Mouse (Mus musculus): ENCODE measurements around the gene Pou6f1. TPM values are rescaled to one million over a fixed set of nuclear protein-coding genes. Genes with fewer than 3 reads are reported as not detected.
"Not testable (repeated sequence)": the region's sequence is repeated elsewhere in the genome, so short reads cannot be mapped to it uniquely, and the experiment has no call there.

The Pou6f1 gene
- polyA plus RNA-seq, 1 experiment from 2014 or later, result 54.5 TPM

DNA sequence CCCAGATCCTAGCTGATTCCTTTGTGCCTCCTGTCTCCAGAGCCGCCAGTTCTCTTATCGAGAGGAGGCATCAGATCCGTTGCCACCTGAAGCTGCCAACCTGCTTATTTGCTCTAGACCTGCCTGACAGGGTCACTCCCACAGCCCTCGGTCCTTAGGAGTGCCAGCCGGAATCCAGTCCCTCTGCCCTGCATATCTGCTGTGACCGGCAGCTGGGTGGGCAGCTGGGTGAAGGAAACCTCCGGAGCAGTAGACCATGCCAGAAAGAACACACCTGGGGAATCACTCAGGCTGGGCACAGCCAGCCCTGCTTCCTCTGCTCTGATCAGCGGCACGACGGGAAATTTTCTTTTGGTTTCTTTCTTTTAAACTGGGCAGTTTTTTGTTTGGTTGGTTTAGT is 33.6 kb upstream of the Pou6f1 start:
- ATAC-seq, result no peak
- CTCF ChIA-PET, result no interaction called here
- H3K27me3 ChIP-seq, result no peaks in the 10 kb centered on the region

DNA sequence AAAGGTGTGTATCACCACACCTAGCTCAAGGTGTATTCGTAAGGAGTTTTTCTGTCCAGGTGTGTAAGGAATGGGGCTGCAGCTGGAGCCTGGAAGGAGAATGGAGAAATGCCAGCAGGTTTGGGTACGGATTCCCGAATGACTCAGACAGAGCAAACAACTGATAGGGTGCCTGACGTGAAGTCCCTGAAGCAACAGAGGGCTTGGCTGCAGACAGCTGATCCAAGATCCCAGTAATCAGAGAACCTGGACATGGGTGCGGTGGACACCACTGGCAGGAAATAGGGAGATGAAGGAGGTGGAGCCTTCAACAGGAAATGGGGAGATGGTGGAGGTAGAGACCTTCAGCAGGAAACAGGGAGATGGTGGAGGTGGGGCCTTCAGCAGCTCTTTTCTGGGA is 32.5 kb upstream of the Pou6f1 start:
- ChIA-PET CTCF (interaction anchor here (0.6 kb wide), 1 partner anchor 1395 kb away, joined by 3 read pairs; no protein-coding TSS in a partner anchor), POLR2A (no interaction called here)

More for the DNA sequence above, 33.6 kb upstream of the Pou6f1 start:
- POLR2A ChIA-PET, result no interaction called here
- no peak for DNase-seq (ENCODE audit: low read depth, low spot score)
- in situ Hi-C loops (cut with MboI; ENCODE audit: low pct_unique_long_range_greater_than_20kb), result no loop called here
- no peak for TF ChIP-seq CTCF (IDR thresholded peaks at IDR 0.05)

DNA sequence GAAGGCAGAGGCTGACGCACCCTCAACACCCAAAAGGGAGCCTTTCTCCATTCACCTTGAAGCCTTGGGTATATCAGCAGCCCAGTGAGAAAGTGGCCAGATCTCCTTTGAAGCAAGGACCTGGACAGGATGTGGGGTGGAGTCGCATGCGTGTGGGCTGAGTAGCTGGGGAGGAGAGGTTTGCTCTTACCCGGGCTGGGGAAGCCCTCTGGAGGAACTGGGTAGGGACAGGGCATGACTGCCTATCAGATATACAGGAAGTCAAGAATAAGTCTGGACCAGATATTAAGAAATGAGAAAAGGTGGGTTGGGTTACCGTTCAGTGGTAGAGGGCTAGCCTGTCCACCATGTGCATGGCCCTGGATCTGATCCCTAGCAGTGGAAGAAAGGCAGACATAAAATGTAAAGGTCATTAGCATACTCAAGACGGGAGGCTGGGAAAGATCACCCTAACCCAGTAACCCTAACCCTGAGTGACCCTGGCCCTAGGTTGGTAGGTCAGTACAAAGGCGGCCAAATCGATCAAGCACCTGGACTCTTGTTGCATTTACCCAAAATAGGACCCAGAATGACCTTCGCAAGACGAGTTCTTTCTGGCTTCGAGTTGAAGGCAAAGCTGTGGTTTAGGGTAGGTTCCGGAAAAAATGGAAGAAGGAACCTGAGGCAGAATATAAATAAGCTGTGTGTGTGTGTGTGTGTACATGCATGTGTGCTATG is 31.8 kb upstream of the Pou6f1 start:
- ATAC-seq (no peak), DNase-seq (ENCODE audit: low read depth, low spot score) (no peak)
- no peak for TF ChIP-seq CTCF (IDR thresholded peaks at IDR 0.05)
- CTCF ChIA-PET, result interaction anchor here (0.6 kb wide), 1 partner anchor 1395 kb away, joined by 3 read pairs; no protein-coding TSS in a partner anchor
- POLR2A ChIA-PET, result no interaction called here
- in situ Hi-C loops (cut with MboI; ENCODE audit: low pct_unique_long_range_greater_than_20kb), result no loop called here
- H3K27me3 ChIP-seq, result no peaks in the 10 kb centered on the region

More for the DNA sequence above, 32.5 kb upstream of the Pou6f1 start:
- no peaks in the 10 kb centered on the region for H3K27me3 ChIP-seq
- TF ChIP-seq CTCF (IDR thresholded peaks at IDR 0.05), result no peak
- ATAC-seq, result no peak
- in situ Hi-C loops (cut with MboI; ENCODE audit: low pct_unique_long_range_greater_than_20kb), result no loop called here
- DNase-seq (ENCODE audit: low read depth, low spot score), result no peak

DNA sequence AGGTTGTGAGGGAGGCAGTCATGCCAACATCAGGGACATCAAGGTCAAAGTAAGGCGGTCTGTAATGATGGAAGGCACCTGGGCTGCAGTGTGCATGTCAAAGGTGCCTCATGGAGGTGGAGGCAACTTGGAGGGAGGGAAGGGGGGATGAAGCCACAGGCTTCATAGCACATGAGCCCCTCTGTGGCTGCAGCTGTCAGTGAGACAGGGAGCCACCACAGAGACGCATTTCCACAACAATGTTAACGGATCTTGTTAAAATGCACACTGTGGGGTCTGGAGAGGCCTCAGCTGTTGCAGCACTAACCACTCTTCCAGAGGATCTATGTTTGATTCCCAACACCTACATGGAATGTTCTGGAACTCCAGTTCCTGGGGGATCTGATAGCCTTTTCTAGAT is 30.3 kb upstream of the Pou6f1 start:
- ATAC-seq (no peak), DNase-seq (ENCODE audit: low read depth, low spot score) (no peak)
- ChIA-PET POLR2A (no interaction called here), CTCF (no interaction called here)
- in situ Hi-C loops (cut with MboI; ENCODE audit: low pct_unique_long_range_greater_than_20kb), result no loop called here
- no peaks in the 10 kb centered on the region for H3K27me3 ChIP-seq
- no peak for TF ChIP-seq CTCF (IDR thresholded peaks at IDR 0.05)

DNA sequence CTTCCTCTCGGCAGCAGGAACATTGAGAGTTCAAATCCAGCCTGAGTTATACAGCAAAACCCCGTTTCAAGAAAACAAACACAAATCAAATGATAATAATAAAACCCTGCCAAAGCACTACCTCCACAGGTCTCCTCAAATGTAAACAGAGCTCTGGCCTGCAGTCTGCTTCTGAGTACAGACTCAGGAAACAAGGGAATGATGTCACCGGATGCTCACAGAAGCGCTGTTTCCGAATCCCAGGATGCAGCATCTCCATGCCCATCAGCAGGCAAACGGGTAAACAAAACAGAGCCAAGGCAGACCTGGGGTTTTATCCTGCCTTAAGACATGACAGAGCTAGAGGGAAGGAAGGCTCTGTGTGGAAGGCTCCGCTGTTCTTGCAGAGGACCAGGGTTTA is 29.0 kb upstream of the Pou6f1 start:
- ChIA-PET POLR2A (no interaction called here), CTCF (no interaction called here)
- in situ Hi-C loops (cut with MboI; ENCODE audit: low pct_unique_long_range_greater_than_20kb), result no loop called here
- ATAC-seq (no peak), DNase-seq (ENCODE audit: low read depth, low spot score) (no peak)
- H3K27me3 ChIP-seq, result no peaks in the 10 kb centered on the region
- no peak for TF ChIP-seq CTCF (IDR thresholded peaks at IDR 0.05)

DNA sequence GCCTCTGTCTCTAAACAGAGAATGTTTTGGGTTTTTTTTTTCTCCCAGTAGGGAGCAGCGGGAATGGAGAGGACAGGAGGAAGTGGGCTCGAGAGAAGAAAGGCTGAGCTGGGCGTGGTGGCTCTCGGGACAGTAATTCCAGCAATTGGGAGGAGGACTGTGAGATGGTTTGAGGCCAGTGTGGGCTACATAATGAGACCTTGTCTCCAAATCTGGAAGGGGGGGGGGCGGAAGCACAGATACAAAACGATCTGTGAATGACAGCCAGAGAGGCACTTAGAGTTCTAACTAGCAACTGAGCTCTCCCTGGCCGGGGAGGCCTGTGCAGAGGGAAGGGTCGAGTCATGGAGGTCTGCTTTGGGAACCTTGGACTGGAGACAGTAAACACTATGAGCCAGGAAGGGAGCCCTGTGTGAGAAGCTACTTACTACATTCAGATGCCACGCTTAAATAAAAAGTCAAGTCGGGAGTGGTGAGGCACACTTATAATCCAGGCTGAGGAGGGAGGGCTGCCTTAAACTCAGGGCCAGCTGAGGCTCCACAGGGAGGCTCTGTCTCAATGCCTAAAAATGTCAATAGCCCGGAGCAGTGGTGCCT is 28.1 kb upstream of the Pou6f1 start:
- CTCF ChIA-PET, result interaction anchor here (0.6 kb wide), 1 partner anchor 29 kb away, joined by 3 read pairs; no protein-coding TSS in a partner anchor
- POLR2A ChIA-PET, result interaction anchor here (0.6 to 0.7 kb wide), 2 partner anchors 66 to 412 kb away, joined by 3 to 4 read pairs; no protein-coding TSS in a partner anchor
- no peak for DNase-seq (ENCODE audit: low read depth, low spot score)
- in situ Hi-C loops (cut with MboI; ENCODE audit: low pct_unique_long_range_greater_than_20kb), result no loop called here
- no peak for ATAC-seq
- no peak for TF ChIP-seq CTCF (IDR thresholded peaks at IDR 0.05)
- no peaks in the 10 kb centered on the region for H3K27me3 ChIP-seq

DNA sequence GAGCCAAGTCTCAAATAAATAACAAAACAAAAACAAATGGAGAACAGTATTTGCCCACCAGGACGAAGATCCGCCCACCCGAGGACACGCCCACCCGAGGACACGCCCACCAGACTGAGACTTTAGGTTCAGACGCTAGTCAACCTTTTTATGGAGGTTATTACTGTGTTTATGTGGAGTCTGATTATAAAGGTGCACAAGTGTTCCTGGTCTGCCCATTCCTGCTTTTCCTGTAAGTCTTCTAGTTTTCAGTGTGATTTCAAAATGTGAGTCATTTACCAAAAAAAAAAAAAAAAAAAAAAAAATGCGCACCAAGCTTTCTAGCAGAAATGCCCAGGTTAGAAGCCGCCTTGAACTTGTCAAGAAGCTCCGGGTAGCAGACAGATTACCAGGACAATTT is 27.5 kb upstream of the Pou6f1 start:
- in situ Hi-C loops (cut with MboI; ENCODE audit: low pct_unique_long_range_greater_than_20kb), result no loop called here
- DNase-seq (ENCODE audit: low read depth, low spot score) (no peak), ATAC-seq (no peak)
- POLR2A ChIA-PET, result interaction anchor here (0.6 to 0.7 kb wide), 2 partner anchors 66 to 411 kb away, joined by 3 to 4 read pairs; no protein-coding TSS in a partner anchor
- TF ChIP-seq CTCF (IDR thresholded peaks at IDR 0.05), result no peak
- no peaks in the 10 kb centered on the region for H3K27me3 ChIP-seq
- CTCF ChIA-PET, result interaction anchor here (0.6 kb wide), 1 partner anchor 30 kb away, joined by 3 read pairs; no protein-coding TSS in a partner anchor

DNA sequence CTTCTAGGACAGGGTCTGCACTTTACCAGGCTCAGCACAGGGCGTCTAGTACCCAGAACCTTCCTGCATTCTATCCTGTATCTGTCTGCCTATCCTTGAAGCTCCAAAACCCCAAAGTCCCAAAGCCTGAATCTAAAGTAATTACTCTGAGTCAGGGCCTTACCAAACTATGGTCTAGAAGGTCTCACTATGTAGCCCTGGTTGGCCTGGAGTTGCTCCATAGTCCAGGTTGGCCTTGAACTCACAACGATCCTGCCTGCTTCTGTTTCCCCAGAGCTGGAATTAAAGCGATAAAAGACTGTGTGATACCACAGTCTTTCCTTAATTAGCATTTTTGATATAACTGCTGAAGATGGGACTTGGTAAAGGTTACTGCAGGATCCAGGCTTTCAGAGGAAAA is 24.7 kb upstream of the Pou6f1 start:
- no peak for DNase-seq (ENCODE audit: low read depth, low spot score)
- ATAC-seq, result no peak
- H3K27me3 ChIP-seq, result no peaks in the 10 kb centered on the region
- ChIA-PET POLR2A (no interaction called here), CTCF (interaction anchor here (1.4 kb wide), 1 partner anchor 26 kb away, joined by 3 read pairs; no protein-coding TSS in a partner anchor)
- in situ Hi-C loops (cut with MboI; ENCODE audit: low pct_unique_long_range_greater_than_20kb), result loop anchor here (5.0 kb wide), 1 partner anchor 53 kb away; no protein-coding TSS in a partner anchor
- TF ChIP-seq CTCF (IDR thresholded peaks at IDR 0.05), result no peak

DNA sequence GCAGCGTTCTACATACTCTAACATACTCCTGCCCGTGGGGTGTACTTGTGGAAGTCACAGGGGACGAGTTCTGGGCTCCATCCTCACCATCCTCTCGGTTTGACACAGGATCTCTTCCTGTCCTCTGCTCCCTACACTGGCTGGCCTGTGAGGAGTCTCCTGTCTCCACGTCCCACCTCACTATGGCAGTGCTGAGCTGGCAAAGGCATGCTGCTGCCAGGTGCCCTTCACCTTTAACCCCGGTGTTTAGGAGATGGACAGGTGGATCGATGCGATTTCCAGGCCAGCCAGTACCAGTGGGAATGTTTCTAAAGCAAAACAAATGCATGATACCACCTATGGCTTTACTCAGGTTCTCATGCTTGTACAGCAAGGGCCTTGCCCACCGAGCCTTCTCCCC is 24.0 kb upstream of the Pou6f1 start:
- no peak for TF ChIP-seq CTCF (IDR thresholded peaks at IDR 0.05)
- in situ Hi-C loops (cut with MboI; ENCODE audit: low pct_unique_long_range_greater_than_20kb), result loop anchor here (5.0 kb wide), 1 partner anchor 54 kb away; no protein-coding TSS in a partner anchor
- H3K27me3 ChIP-seq, result no peaks in the 10 kb centered on the region
- ChIA-PET CTCF (no interaction called here), POLR2A (no interaction called here)
- ATAC-seq (no peak), DNase-seq (ENCODE audit: low read depth, low spot score) (no peak)

DNA sequence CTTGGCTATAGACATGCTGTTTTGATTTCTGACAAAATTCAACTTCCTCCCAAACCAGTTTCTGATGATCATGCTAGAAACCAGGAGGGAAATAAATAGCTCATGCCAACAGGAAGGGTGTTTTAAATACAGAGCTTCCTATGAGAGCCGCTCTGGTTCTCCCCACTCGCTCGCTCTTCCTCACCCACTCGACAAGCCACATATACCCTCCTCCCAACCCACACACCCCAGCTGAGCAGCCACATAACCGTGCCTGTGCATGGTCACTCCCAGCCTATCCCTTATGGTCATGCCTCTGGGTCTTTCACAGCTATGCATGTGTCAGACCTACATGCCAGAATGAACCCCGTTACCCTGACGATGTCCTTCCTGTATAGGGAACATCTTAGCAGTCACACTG is 22.4 kb upstream of the Pou6f1 start:
- CTCF ChIA-PET, result interaction anchor here (2.3 kb wide), 1 partner anchor 10 kb away, joined by 5 read pairs; no protein-coding TSS in a partner anchor
- in situ Hi-C loops (cut with MboI; ENCODE audit: low pct_unique_long_range_greater_than_20kb), result loop anchor here (5.0 kb wide), 1 partner anchor 55 kb away; no protein-coding TSS in a partner anchor
- H3K27me3 ChIP-seq, result no peaks in the 10 kb centered on the region
- no peak for ATAC-seq
- DNase-seq (ENCODE audit: low read depth, low spot score), result no peak
- POLR2A ChIA-PET, result no interaction called here
- no peak for TF ChIP-seq CTCF (IDR thresholded peaks at IDR 0.05)

DNA sequence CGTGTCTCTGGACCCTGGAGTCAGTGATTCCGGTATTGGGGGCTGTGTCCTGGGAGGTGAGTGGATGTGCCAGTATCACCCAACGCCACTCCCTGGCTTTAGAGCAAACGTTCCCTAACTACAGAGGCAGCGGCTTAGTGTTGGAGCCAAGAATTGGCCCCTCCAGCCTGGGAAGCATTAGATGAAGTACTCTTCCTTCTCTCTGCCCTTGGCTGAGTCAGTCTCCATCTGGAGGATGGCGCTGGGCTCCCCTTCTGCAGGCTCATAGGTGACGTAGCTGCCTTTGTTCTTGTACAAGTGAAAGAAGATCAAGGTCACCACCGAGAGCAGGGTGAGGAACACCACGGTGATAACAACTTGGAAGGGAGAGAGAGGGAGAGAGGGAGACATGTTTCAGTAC is 21.9 kb upstream of the Pou6f1 start:
- DNase-seq (ENCODE audit: low read depth, low spot score); ATAC-seq; POLR2A ChIA-PET; H3K27me3 ChIP-seq: not testable (repeated sequence)
- CTCF ChIA-PET, result interaction anchor here (2.3 kb wide), 1 partner anchor 9 kb away, joined by 5 read pairs; no protein-coding TSS in a partner anchor
- in situ Hi-C loops (cut with MboI; ENCODE audit: low pct_unique_long_range_greater_than_20kb), result loop anchor here (5.0 kb wide), 1 partner anchor 56 kb away; no protein-coding TSS in a partner anchor

Data from Patski (cell line).